Mouse (Mus musculus): ENCODE measurements around the gene Kctd18. TPM values are rescaled to one million over a fixed set of nuclear protein-coding genes. Genes with fewer than 3 reads are reported as not detected.
A peak's percentile ranks its signal among the peaks of the same experiment; 100 is the strongest.
"Not testable (repeated sequence)": the region's sequence is repeated elsewhere in the genome, so short reads cannot be mapped to it uniquely, and the experiment has no call there.

Gene Kctd18
- polyA plus RNA-seq, 1 experiment from 2014 or later: 9.2 TPM

- H3K27me3 ChIP-seq (replicated peaks; ENCODE audit: control insufficient read depth, insufficient read depth, low read length); H3K9me3 ChIP-seq (ENCODE audit: control insufficient read depth, low read length); H3K4me1 ChIP-seq (replicated peaks; ENCODE audit: control insufficient read depth, insufficient read depth, low read length); H3K27ac ChIP-seq (ENCODE audit: low read depth, low read length); DNase-seq (ENCODE audit: low spot score); H3K36me3 ChIP-seq (ENCODE audit: control insufficient read depth, insufficient read depth, low read length); H3K4me3 ChIP-seq (ENCODE audit: low read depth, low read length); H3K9ac ChIP-seq (ENCODE audit: low read depth, low read length); H3K4me2 ChIP-seq; ATAC-seq (replicated peaks; ENCODE audit: low FRiP score): not testable (repeated sequence)
- WGBS: 90% methylated on average over 6 of the region's 7 CpGs
Observed at GRCm38 (mm10) chr1:58006388-58006787, 12.4 kb downstream of the Kctd18 start.

- H3K27ac ChIP-seq (ENCODE audit: low read depth, low read length): no peak overlapping the region
- H3K4me3 ChIP-seq (ENCODE audit: low read depth, low read length): no peak overlapping the region
- no peaks in the 10 kb centered on the region for H3K36me3 ChIP-seq (ENCODE audit: control insufficient read depth, insufficient read depth, low read length)
- no peak for DNase-seq (ENCODE audit: low spot score)
- no peaks in the 10 kb centered on the region for H3K27me3 ChIP-seq (replicated peaks; ENCODE audit: control insufficient read depth, insufficient read depth, low read length)
- no peaks in the 10 kb centered on the region for H3K9me3 ChIP-seq (ENCODE audit: control insufficient read depth, low read length)
- WGBS: 86% methylated on average over 3 of the region's 3 CpGs
- H3K4me1 ChIP-seq (replicated peaks; ENCODE audit: control insufficient read depth, insufficient read depth, low read length): peaks cover 12% of the 10 kb centered on the region
- no peak overlapping the region for H3K4me2 ChIP-seq
- no peak for ATAC-seq (replicated peaks; ENCODE audit: low FRiP score)
- no peak overlapping the region for H3K9ac ChIP-seq (ENCODE audit: low read depth, low read length)
Observed at GRCm38 (mm10) chr1:57998146-57998545, 20.6 kb downstream of the Kctd18 start.

DNA sequence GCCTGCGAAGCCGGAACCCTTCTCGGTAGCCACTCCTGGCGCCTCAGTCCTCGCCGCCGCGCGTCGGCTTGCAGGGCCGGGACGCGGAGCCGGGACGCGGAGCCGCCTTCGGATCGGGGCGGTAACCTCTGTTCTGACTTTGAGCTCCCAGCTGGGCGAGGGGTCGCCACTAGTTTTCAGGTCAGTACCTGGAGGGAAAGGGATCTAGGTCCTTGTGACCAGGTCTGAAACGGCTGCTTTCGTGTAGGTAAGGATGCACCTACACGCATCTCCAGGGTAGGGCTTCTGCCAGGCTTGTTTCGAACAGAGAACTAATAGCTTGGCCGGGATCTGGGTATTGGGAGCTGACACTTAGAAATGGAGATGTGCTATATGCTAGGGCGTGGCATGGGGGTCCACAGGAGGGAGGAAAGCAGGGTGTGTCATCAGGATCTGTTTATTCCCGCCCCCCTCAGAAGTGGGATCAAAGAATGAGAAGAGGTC, 22.6 kb downstream of the Kctd18 start:
- H3K4me3 ChIP-seq (ENCODE audit: low read depth, low read length): peak overlapping the region; percentile 87
- WGBS: under 1% methylated on average over 29 of the region's 29 CpGs
- DNase-seq (ENCODE audit: low spot score) (no peak), ATAC-seq (replicated peaks; ENCODE audit: low FRiP score) (peak; percentile 86)
- peak overlapping the region; percentile 80 for H3K27ac ChIP-seq (ENCODE audit: low read depth, low read length)
- H3K9me3 ChIP-seq (ENCODE audit: control insufficient read depth, low read length): no peaks in the 10 kb centered on the region
- no peaks in the 10 kb centered on the region for H3K27me3 ChIP-seq (replicated peaks; ENCODE audit: control insufficient read depth, insufficient read depth, low read length)
- H3K36me3 ChIP-seq (ENCODE audit: control insufficient read depth, insufficient read depth, low read length): no peaks in the 10 kb centered on the region
- H3K9ac ChIP-seq (ENCODE audit: low read depth, low read length): peak overlapping the region; percentile 90
- peaks cover 12% of the 10 kb centered on the region for H3K4me1 ChIP-seq (replicated peaks; ENCODE audit: control insufficient read depth, insufficient read depth, low read length)
- H3K4me2 ChIP-seq: peak overlapping the region; percentile 78

- Histone ChIP-seq H3K4me1 (replicated peaks; ENCODE audit: control insufficient read depth, insufficient read depth, low read length) (peaks cover 12% of the 10 kb centered on the region), H3K4me2 (peak within 1 kb of the TSS; percentile 78), H3K36me3 (ENCODE audit: control insufficient read depth, insufficient read depth, low read length) (no peaks in the 10 kb centered on the region), H3K27ac (ENCODE audit: low read depth, low read length) (peak within 1 kb of the TSS; percentile 80), H3K27me3 (replicated peaks; ENCODE audit: control insufficient read depth, insufficient read depth, low read length) (no peaks in the 10 kb centered on the region), H3K4me3 (ENCODE audit: low read depth, low read length) (peak within 1 kb of the TSS; percentile 87), H3K9me3 (ENCODE audit: control insufficient read depth, low read length) (no peaks in the 10 kb centered on the region), H3K9ac (ENCODE audit: low read depth, low read length) (peak within 1 kb of the TSS; percentile 90)
- DNase-seq (ENCODE audit: low spot score): peak; percentile 91
- ATAC-seq (replicated peaks; ENCODE audit: low FRiP score): peak; percentile 92
- 6% methylated on average over 30 of the region's 30 CpGs for WGBS
Observed at GRCm38 (mm10) chr1:57995432-57996132, 23.2 kb downstream of the Kctd18 start, which contains the start of gene Sgo2a. Sgo2a (plus strand) TSS chr1:57995971.

- no peak overlapping the region for H3K27ac ChIP-seq (ENCODE audit: low read depth, low read length)
- no peaks in the 10 kb centered on the region for H3K36me3 ChIP-seq (ENCODE audit: control insufficient read depth, insufficient read depth, low read length)
- H3K27me3 ChIP-seq (replicated peaks; ENCODE audit: control insufficient read depth, insufficient read depth, low read length): no peaks in the 10 kb centered on the region
- H3K9ac ChIP-seq (ENCODE audit: low read depth, low read length): no peak overlapping the region
- H3K4me3 ChIP-seq (ENCODE audit: low read depth, low read length): no peak overlapping the region
- no peaks in the 10 kb centered on the region for H3K9me3 ChIP-seq (ENCODE audit: control insufficient read depth, low read length)
- no peak overlapping the region for H3K4me2 ChIP-seq
- DNase-seq (ENCODE audit: low spot score): no peak
- 74% methylated on average over 2 of the region's 2 CpGs for WGBS
- ATAC-seq (replicated peaks; ENCODE audit: low FRiP score): no peak
- H3K4me1 ChIP-seq (replicated peaks; ENCODE audit: control insufficient read depth, insufficient read depth, low read length): no peaks in the 10 kb centered on the region
Observed at GRCm38 (mm10) chr1:57991277-57991676, 27.5 kb downstream of the Kctd18 start.

DNA sequence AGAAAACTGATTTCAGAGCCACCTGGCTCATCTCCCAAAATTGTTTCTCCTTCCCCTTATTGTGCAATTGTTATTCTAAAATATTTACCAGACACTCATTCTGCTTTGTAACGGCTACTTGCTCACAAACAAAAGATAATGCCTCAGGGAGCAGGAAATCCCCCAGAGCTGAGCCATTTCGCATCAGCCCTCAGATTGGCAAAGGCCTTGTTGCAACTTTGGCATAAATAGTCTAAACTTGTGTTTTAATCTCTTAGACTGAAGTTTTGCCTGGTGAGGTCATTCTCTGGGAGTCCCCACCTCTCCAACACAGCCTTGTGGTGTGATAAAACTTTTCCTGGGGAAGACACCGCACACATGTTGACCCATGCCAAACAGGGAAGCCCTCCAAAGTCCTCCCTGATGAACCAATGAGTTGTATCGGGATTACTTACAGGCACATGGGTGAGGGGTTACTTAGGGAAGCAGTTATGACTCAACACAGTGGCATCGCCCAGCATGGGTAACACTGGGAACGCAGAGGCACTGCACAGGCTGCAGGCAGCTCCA, 29.6 kb downstream of the Kctd18 start:
- H3K4me3 ChIP-seq (ENCODE audit: low read depth, low read length): no peak overlapping the region
- no peaks in the 10 kb centered on the region for H3K9me3 ChIP-seq (ENCODE audit: control insufficient read depth, low read length)
- no peaks in the 10 kb centered on the region for H3K4me1 ChIP-seq (replicated peaks; ENCODE audit: control insufficient read depth, insufficient read depth, low read length)
- H3K4me2 ChIP-seq: no peak overlapping the region
- DNase-seq (ENCODE audit: low spot score): no peak
- no peak for ATAC-seq (replicated peaks; ENCODE audit: low FRiP score)
- H3K27ac ChIP-seq (ENCODE audit: low read depth, low read length): no peak overlapping the region
- H3K9ac ChIP-seq (ENCODE audit: low read depth, low read length): no peak overlapping the region
- H3K36me3 ChIP-seq (ENCODE audit: control insufficient read depth, insufficient read depth, low read length): no peaks in the 10 kb centered on the region
- 65% methylated on average over 6 of the region's 6 CpGs for WGBS
- no peaks in the 10 kb centered on the region for H3K27me3 ChIP-seq (replicated peaks; ENCODE audit: control insufficient read depth, insufficient read depth, low read length)

DNA sequence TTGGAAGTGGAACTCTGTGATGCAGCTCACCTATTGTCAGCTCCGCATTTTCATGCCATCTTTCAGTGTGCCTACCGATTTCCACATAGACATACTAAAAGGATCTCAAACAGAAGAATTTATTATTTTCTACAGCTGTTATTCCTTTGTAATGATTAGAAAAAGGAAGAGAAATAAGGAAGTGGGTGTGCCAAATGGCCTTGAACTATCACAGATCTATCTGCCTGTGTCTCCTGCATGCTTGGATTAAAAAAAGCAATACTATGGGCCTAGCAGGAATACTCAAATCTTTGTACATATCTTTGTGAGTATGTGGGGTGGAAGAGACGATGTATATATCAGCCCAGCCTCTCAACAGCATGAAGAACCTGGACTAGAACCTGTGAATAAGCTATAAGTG, 41.9 kb downstream of the Kctd18 start:
- Histone ChIP-seq H3K4me2 (no peak overlapping the region), H3K9me3 (ENCODE audit: control insufficient read depth, low read length) (no peaks in the 10 kb centered on the region), H3K9ac (ENCODE audit: low read depth, low read length) (no peak overlapping the region), H3K27ac (ENCODE audit: low read depth, low read length) (no peak overlapping the region), H3K27me3 (replicated peaks; ENCODE audit: control insufficient read depth, insufficient read depth, low read length) (no peaks in the 10 kb centered on the region), H3K4me1 (replicated peaks; ENCODE audit: control insufficient read depth, insufficient read depth, low read length) (no peaks in the 10 kb centered on the region), H3K4me3 (ENCODE audit: low read depth, low read length) (no peak overlapping the region), H3K36me3 (ENCODE audit: control insufficient read depth, insufficient read depth, low read length) (no peaks in the 10 kb centered on the region)
- WGBS: 80% methylated on average over 3 of the region's 3 CpGs
- DNase-seq (ENCODE audit: low spot score): no peak
- ATAC-seq (replicated peaks; ENCODE audit: low FRiP score): no peak

DNA sequence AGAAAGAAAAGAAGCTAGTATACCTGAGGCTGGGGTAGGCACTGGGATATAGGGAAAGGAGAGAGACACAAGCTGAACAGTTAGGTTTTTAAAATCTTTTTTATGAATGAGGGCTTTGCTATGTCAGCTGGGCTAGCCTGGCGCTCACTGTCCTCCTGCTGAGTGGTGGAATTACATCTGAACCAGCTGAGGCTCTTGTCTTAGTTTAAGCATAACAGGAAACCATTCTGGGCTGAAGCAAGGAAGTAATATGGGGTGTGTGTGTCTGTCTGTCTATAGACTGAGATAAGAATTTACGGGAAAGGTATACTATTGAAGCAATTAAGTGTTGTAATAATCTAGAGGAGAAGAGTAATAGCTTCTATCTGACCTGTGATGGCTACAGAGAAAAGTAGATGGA, 47.2 kb downstream of the Kctd18 start:
- ATAC-seq (replicated peaks; ENCODE audit: low FRiP score) (no peak), DNase-seq (ENCODE audit: low spot score) (no peak)
- Histone ChIP-seq H3K27me3 (replicated peaks; ENCODE audit: control insufficient read depth, insufficient read depth, low read length) (no peaks in the 10 kb centered on the region), H3K4me3 (ENCODE audit: low read depth, low read length) (no peak overlapping the region), H3K36me3 (ENCODE audit: control insufficient read depth, insufficient read depth, low read length) (no peaks in the 10 kb centered on the region), H3K9ac (ENCODE audit: low read depth, low read length) (no peak overlapping the region), H3K27ac (ENCODE audit: low read depth, low read length) (no peak overlapping the region), H3K4me2 (no peak overlapping the region), H3K4me1 (replicated peaks; ENCODE audit: control insufficient read depth, insufficient read depth, low read length) (peaks cover 8% of the 10 kb centered on the region), H3K9me3 (ENCODE audit: control insufficient read depth, low read length) (no peaks in the 10 kb centered on the region)
- 42% methylated on average over 2 of the region's 2 CpGs for WGBS

Measured in liver, embryonic 11.5 days (tissue).